Mouse (Mus musculus): ENCODE measurements at regions not wholly inside any gene's neighbourhood (a gene's known extent, or its start where the extent isn't known, plus 50 kb on each side); places are given as distances from the start of the nearest gene placed in this dataset.

DNA sequence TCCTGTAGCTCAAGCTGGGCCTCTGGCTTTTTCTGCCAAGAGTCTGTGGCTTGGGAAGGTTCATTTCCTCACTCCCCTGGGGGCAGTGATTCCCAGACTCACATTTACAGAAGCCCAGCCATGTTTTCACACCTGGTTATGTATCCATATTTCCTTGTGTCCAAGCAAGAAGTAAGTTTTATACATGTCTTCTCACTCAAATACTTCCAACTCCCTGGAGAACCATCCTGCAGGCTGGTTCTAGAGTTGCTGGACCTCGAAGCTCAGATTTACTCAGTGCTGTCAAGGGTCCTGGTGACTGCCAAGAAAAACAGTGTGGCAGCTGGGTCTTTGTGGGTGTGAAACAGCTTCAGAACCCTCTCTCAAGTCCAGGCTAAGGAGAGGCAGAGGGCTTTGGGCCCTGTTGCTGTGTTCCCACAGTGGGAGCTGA, 537.6 kb upstream of the Nrp1 start:
- ATAC-seq = no peak

DNA sequence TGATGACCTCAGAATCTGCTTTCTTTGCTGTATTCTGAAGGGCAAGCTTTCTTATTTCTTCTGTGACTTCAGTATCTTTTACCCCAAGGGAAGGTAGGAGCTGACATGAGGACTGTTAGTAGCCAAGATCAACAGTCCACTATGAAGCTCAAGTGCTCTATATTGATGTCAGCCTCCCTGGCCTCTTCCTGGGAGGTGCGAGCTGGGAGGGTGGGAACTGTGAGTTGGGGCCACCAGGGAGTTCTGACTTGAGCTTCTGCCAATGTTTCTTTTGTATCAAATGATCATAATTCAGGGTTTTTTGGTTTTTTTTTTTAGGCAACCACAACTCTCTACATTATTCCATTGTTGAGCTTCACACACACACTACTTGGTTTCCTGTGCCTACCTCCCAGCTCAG, 536.8 kb upstream of the Nrp1 start:
- no peak for ATAC-seq

GRCm38 (mm10) chr8:127825041-127825440, 533.4 kb upstream of the Nrp1 start:
- ATAC-seq = no peak

DNA sequence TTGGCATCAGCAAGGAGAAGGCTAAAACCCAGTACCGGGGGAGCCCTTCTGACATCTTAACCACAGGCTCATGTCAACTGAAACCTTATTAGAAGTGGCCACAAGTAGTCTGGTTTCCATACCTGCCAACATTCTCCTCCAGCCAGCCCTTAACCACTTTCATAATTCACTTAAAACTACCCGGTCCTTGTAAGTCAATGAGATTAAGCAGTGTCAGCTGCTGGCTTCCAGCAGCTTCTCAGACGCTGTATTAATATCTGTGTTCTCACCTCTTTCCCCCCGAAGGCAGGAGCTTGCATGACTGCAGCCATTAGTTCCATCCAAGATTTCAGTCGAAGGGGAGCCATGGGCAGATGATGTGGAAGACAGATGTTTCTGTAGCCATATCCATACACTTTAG, 530.6 kb upstream of the Nrp1 start:
- no peak for ATAC-seq

GRCm38 (mm10) chr8:127829659-127830058, 528.7 kb upstream of the Nrp1 start:
- no peak for ATAC-seq

- ATAC-seq = no peak
These were observed 524.4 kb upstream of the Nrp1 start for GRCm38 (mm10) chr8:127834006-127834405.

- peak; percentile 56 for ATAC-seq
These were observed 521.8 kb upstream of the Nrp1 start for GRCm38 (mm10) chr8:127836410-127837206.

GRCm38 (mm10) chr8:127838311-127838710, 520.1 kb upstream of the Nrp1 start:
- ATAC-seq = no peak

GRCm38 (mm10) chr8:127847332-127848018, 510.9 kb upstream of the Nrp1 start:
- ATAC-seq = no peak

DNA sequence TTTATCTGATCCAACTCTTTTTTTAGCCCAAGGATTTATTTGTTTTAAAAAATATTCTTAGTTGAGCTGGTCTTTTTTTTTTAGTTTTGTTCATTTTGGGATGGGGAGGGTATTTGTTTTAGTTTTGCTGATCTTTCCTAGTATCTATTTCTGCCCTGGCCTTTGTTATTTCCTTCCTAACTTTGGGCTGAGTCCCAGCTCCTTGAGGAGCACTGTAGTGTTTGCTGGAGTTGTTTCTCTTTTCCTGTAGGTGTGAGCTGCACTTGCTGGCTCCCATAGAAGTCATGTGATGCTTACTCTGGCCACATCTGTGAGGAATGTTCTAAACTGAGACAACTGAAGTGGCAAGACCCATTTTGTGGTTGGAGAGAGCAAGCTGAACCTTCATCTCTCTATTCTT, 508.5 kb upstream of the Nrp1 start:
- ATAC-seq = no peak

DNA sequence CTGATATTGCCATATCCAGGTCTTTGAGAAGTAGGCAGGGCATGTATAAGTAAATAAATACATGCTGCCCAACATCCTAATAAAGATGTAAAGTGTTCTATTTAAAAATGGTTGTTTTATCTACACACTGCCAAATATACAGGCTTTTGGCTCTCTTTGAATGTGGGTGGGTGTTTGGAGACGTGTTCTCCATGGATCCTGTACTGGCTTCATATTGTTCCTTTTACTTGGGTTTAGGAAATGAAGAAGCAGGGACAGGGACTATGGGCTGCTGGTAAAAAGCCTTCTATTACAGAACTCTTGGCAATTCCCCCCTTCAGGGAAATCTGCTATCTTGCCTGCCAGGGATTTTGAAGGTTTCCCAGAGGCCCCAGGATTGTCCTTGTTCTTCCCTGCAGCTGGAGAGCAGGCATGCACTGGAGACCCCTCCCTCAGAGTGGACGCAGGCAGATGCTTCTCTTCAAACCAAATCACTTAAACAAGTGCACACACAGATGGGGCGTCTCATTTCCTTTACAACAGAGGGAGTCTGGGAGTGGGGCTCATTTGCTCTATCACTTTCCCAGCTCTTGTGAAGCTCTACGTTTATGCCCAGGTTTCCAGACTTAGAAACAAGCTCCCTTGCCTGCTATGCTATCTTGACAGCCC, 502.6 kb upstream of the Nrp1 start:
- no peak for ATAC-seq

GRCm38 (mm10) chr8:127856351-127857135, 501.9 kb upstream of the Nrp1 start:
- ATAC-seq = no peak

- no peak for ATAC-seq
These were observed 499.4 kb upstream of the Nrp1 start for GRCm38 (mm10) chr8:127859036-127859435.

GRCm38 (mm10) chr8:127860376-127860775, 498.0 kb upstream of the Nrp1 start:
- no peak for ATAC-seq

DNA sequence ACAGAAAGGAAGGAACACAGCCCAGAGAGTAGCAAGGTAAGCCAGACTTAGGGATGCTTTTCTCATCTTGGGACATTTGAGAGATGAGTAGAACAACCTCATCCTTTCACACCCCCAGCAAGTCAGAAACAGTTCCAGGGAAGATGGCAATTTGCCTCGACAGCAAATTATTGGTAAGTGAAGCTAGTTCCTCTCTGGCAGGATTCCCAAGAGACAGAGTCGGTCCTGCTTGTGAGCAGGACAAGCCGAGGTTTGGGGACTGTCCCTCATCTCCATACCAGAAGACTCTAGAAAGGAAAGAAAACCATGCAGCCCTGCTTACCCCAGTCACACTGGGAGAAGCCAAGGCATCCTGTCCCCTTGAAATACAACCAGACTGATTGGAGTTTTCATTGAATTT, 497.5 kb upstream of the Nrp1 start:
- peak; percentile 37 for ATAC-seq

- ATAC-seq = no peak
These were observed 473.8 kb upstream of the Nrp1 start for GRCm38 (mm10) chr8:127884641-127885040.

DNA sequence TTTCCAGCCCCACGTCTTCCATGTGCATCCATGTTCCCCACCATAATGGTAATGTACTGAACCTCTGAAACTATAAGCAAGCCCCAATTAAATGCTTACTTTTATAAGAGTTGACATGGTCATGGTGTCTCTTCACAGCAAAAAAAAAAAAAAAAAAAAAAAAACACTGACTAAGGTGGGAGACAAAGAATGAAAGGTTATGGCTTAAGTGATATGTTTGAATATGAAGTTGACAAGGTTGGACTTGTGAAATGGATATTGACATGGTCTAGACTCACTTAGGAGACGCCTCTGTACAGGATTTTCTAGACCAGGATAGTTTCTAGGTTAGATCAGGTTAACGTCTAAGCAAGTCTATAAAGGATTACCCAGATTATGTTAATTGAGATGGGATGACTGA, 473.2 kb upstream of the Nrp1 start:
- ATAC-seq = no peak

DNA sequence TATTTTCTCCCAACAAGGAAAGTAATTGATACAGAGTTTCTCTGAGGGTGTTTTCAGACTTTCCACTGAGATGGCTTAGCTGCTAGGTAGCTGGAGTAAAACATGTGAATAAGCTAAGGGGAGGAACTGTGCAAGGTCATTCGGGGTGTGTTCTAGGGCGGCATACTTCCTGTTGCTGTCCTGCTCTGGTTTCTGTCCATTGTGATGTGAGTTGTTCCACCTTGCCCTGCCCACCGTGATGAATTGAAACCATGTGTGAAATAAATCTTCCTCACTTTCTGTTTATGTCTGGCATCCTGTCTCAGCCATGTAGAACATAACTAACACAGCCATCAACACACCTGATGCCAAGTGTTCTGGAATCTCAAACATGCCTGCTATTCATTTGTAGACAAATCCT, 472.6 kb upstream of the Nrp1 start:
- peak; percentile 34 for ATAC-seq

GRCm38 (mm10) chr8:127890729-127891128, 467.7 kb upstream of the Nrp1 start:
- no peak for ATAC-seq

- no peak for ATAC-seq
These were observed 464.1 kb upstream of the Nrp1 start for GRCm38 (mm10) chr8:127894284-127894683.

GRCm38 (mm10) chr8:127908436-127908835, 450.0 kb upstream of the Nrp1 start:
- no peak for ATAC-seq

DNA sequence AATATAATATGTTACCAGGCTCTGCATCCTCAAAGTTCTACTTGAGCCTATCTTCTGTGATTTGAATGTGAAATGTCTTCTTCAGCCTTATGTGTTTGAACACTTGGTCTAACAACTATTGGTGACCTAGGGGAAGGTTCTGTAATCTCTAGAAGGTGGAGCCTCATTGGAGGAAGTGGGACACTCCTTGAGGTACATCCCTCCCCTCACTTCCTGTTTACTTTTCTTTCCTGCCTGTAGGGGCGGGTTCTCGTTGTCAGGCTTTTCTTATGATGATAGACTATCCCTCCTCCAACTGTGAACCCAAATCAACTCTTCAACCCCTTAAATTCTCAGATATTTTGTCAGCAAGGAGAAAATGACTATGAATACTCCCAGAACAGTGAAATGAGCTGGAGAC, 448.8 kb upstream of the Nrp1 start:
- peak; percentile 95 for ATAC-seq

GRCm38 (mm10) chr8:127914086-127914485, 444.3 kb upstream of the Nrp1 start:
- no peak for ATAC-seq
